Mouse (Mus musculus): Measurements from ENCODE around the gene Jhy. TPM values are rescaled to one million over a fixed set of nuclear protein-coding genes. Genes with fewer than 3 reads are reported as not detected.

Gene Jhy
- polyA plus RNA-seq, 1 experiment from 2014 or later: 0.62 TPM

DNA sequence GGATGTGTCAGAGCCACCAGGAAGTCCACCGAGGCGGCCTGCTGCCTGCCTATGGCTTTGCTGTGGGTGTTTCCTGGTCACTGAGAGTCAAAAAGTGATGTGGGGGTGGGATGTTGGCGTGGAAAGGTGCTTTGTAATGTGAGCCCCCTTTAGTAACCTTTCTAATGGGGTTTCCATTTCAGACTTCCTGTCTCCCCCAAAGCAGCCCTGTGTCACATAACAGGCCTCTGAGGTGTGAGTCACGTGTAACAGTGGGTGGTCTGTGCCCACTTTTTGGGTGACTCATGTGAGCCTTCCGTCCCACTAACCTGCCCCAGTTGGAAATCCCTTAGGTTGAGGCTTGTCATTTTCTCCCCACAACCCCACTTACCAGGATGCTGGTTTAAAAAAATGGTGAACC is 30.2 kb upstream of the Jhy start:
- Histone ChIP-seq H3K4me1 (ENCODE audit: insufficient read depth, low read depth, low read length) (no peaks in the 10 kb centered on the region), H3K27ac (ENCODE audit: low read length) (no peak overlapping the region), H3K9ac (replicated peaks; ENCODE audit: low read depth) (no peak overlapping the region), H3K27me3 (replicated peaks; ENCODE audit: insufficient read depth, low read length) (no peaks in the 10 kb centered on the region), H3K9me3 (ENCODE audit: low read length) (no peaks in the 10 kb centered on the region), H3K36me3 (ENCODE audit: insufficient read depth, low read length) (no peaks in the 10 kb centered on the region), H3K4me3 (ENCODE audit: low read depth, low read length) (no peak overlapping the region), H3K4me2 (replicated peaks; ENCODE audit: low read depth, low read length) (no peak overlapping the region)
- 60% methylated on average over 5 of the region's 5 CpGs for WGBS
- ATAC-seq (no peak), DNase-seq (ENCODE audit: low spot score) (no peak)
- TF ChIP-seq CTCF (IDR thresholded peaks at IDR 0.05): no peak
- TF ChIP-seq EP300 (IDR thresholded peaks at IDR 0.05): no peak

DNA sequence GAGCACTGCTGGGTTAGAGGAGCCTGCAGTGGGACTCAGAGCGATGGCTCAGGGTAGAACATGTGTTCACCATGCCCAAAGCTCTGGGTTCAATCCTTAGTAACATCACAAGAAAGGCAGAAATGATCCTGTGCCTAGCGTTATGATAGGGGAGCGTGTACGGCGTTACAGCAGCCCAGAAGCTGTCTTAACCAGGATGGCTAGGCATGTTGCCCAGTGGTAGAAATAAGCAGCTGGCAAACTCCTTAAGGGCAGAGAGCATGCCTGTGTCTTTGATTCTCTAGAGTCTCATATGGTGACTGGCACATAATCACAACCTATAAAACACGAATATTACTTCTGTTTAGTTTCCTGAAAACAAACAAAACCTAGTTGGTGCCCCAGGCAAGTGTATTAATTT is 27.6 kb upstream of the Jhy start:
- H3K27ac ChIP-seq (ENCODE audit: low read length): no peak overlapping the region
- H3K4me2 ChIP-seq (replicated peaks; ENCODE audit: low read depth, low read length): no peak overlapping the region
- no peaks in the 10 kb centered on the region for H3K27me3 ChIP-seq (replicated peaks; ENCODE audit: insufficient read depth, low read length)
- TF ChIP-seq CTCF (IDR thresholded peaks at IDR 0.05) (no peak), EP300 (IDR thresholded peaks at IDR 0.05) (no peak)
- H3K9me3 ChIP-seq (ENCODE audit: low read length): no peaks in the 10 kb centered on the region
- no peaks in the 10 kb centered on the region for H3K36me3 ChIP-seq (ENCODE audit: insufficient read depth, low read length)
- 79% methylated on average over 6 of the region's 6 CpGs for WGBS
- H3K4me3 ChIP-seq (ENCODE audit: low read depth, low read length): no peak overlapping the region
- H3K9ac ChIP-seq (replicated peaks; ENCODE audit: low read depth): no peak overlapping the region
- DNase-seq (ENCODE audit: low spot score) (no peak), ATAC-seq (no peak)
- H3K4me1 ChIP-seq (ENCODE audit: insufficient read depth, low read depth, low read length): no peaks in the 10 kb centered on the region

DNA sequence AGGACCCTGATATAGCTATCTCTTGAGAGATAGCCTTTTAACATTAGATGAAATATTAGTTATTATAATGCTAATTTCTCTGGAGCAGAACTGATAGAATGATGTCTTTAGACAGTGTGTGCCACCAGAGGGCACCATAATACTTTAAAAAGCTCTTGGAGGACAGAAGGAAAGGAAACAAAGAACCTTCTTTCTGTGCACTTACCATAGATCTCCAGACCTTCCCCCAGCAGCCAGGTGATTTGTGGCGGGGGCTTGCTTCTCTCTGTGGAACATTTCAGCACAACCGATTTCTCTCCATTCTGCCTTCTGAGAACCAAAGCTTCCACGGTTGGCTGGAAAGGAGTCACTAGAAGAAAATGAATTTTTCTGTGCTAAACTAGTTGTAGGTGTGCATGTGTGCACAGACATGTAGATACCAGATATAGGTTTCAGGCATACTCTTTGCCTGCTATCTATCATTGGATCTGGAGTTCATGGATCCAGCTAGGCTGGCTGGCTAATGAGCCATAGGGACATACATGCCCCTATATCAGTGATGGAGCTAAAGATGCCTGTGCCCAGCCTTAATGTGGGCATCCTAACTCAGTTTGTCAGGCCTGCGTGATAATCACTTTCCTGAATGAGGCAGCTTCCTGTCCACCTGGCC is 26.1 kb upstream of the Jhy start:
- H3K27me3 ChIP-seq (replicated peaks; ENCODE audit: insufficient read depth, low read length): no peaks in the 10 kb centered on the region
- WGBS: 36% methylated on average over 4 of the region's 4 CpGs
- H3K36me3 ChIP-seq (ENCODE audit: insufficient read depth, low read length): no peaks in the 10 kb centered on the region
- no peak for ATAC-seq
- H3K9ac ChIP-seq (replicated peaks; ENCODE audit: low read depth): no peak overlapping the region
- DNase-seq (ENCODE audit: low spot score): peak; percentile 66
- TF ChIP-seq EP300 (IDR thresholded peaks at IDR 0.05) (no peak), CTCF (IDR thresholded peaks at IDR 0.05) (peak; percentile 68)
- no peak overlapping the region for H3K4me2 ChIP-seq (replicated peaks; ENCODE audit: low read depth, low read length)
- no peaks in the 10 kb centered on the region for H3K9me3 ChIP-seq (ENCODE audit: low read length)
- H3K4me3 ChIP-seq (ENCODE audit: low read depth, low read length): no peak overlapping the region
- H3K27ac ChIP-seq (ENCODE audit: low read length): no peak overlapping the region
- H3K4me1 ChIP-seq (ENCODE audit: insufficient read depth, low read depth, low read length): no peaks in the 10 kb centered on the region

DNA sequence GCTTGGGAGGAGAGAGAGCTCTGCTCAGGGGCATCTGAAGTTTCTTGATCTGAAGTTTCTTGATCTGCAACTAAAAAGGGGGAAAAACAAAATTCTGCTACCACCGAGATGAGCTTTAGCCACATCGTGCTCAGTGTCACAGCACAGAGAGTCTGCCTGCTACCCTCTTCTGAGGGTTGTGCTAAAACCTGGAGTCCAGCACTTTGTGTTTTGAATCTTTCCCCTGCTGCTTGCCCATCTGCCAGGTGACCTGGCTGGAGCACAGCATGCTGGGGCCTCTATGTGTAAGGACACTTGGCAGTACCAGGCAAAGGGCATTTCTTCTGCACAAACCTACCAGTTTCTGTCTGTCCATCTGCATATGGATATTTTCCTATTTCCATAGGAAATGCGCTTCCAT is 20.4 kb upstream of the Jhy start:
- no peak for ATAC-seq
- TF ChIP-seq EP300 (IDR thresholded peaks at IDR 0.05): no peak
- TF ChIP-seq CTCF (IDR thresholded peaks at IDR 0.05): no peak
- H3K36me3 ChIP-seq (ENCODE audit: insufficient read depth, low read length): no peaks in the 10 kb centered on the region
- no peak overlapping the region for H3K4me2 ChIP-seq (replicated peaks; ENCODE audit: low read depth, low read length)
- no peak for DNase-seq (ENCODE audit: low spot score)
- H3K4me3 ChIP-seq (ENCODE audit: low read depth, low read length): no peak overlapping the region
- no peaks in the 10 kb centered on the region for H3K9me3 ChIP-seq (ENCODE audit: low read length)
- no peaks in the 10 kb centered on the region for H3K4me1 ChIP-seq (ENCODE audit: insufficient read depth, low read depth, low read length)
- no peak overlapping the region for H3K27ac ChIP-seq (ENCODE audit: low read length)
- no peak overlapping the region for H3K9ac ChIP-seq (replicated peaks; ENCODE audit: low read depth)
- no peaks in the 10 kb centered on the region for H3K27me3 ChIP-seq (replicated peaks; ENCODE audit: insufficient read depth, low read length)
- 67% methylated on average over 3 of the region's 3 CpGs for WGBS

DNA sequence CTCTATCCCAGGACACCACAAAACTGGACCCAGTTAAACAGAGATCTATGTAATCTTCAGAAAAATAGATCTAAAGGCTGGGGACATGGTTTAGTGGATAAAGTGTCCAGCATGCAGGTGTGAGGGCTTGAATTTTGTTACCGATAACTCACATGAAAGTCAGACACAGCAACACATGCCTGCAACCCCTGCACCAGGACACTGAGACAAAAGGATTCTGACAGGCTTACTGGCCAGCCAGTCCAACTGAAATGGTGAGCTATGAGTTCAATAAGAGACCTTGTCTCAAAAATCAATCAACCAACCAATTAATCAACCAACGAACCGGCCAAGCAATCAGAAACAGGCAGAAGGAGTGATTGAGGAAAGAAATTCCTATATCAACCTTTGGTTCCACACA is 19.8 kb upstream of the Jhy start:
- H3K4me3 ChIP-seq (ENCODE audit: low read depth, low read length): no peak overlapping the region
- no peaks in the 10 kb centered on the region for H3K27me3 ChIP-seq (replicated peaks; ENCODE audit: insufficient read depth, low read length)
- no peak overlapping the region for H3K9ac ChIP-seq (replicated peaks; ENCODE audit: low read depth)
- no peaks in the 10 kb centered on the region for H3K4me1 ChIP-seq (ENCODE audit: insufficient read depth, low read depth, low read length)
- DNase-seq (ENCODE audit: low spot score): no peak
- ATAC-seq: no peak
- H3K9me3 ChIP-seq (ENCODE audit: low read length): no peaks in the 10 kb centered on the region
- no peak overlapping the region for H3K27ac ChIP-seq (ENCODE audit: low read length)
- no peak overlapping the region for H3K4me2 ChIP-seq (replicated peaks; ENCODE audit: low read depth, low read length)
- TF ChIP-seq EP300 (IDR thresholded peaks at IDR 0.05): no peak
- no peak for TF ChIP-seq CTCF (IDR thresholded peaks at IDR 0.05)
- 86% methylated on average over 3 of the region's 3 CpGs for WGBS
- H3K36me3 ChIP-seq (ENCODE audit: insufficient read depth, low read length): no peaks in the 10 kb centered on the region

DNA sequence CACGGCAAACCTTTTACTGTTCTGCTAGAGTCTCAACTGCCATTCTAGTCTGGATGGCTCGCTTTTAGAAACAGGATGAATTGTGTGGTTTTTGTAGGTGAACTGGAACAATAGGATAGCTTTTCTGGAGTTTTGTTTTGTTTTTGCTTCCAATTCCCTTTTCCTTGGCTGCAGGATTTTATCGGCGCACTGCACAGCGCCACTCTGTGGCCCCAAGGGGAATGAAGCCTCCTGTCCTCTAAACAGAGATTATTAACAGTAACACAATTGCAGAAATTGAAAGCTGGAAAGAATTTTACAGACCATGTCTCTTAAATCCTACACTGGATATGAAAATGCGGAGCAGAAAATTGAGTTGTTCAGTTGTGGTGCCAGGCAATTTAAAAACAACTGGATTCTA is 18.6 kb upstream of the Jhy start:
- Histone ChIP-seq H3K27ac (ENCODE audit: low read length) (no peak overlapping the region), H3K4me3 (ENCODE audit: low read depth, low read length) (no peak overlapping the region), H3K9me3 (ENCODE audit: low read length) (no peaks in the 10 kb centered on the region), H3K4me1 (ENCODE audit: insufficient read depth, low read depth, low read length) (no peaks in the 10 kb centered on the region), H3K9ac (replicated peaks; ENCODE audit: low read depth) (no peak overlapping the region), H3K27me3 (replicated peaks; ENCODE audit: insufficient read depth, low read length) (no peaks in the 10 kb centered on the region), H3K4me2 (replicated peaks; ENCODE audit: low read depth, low read length) (no peak overlapping the region), H3K36me3 (ENCODE audit: insufficient read depth, low read length) (no peaks in the 10 kb centered on the region)
- no peak for ATAC-seq
- peak; percentile 11 for DNase-seq (ENCODE audit: low spot score)
- 39% methylated on average over 6 of the region's 6 CpGs for WGBS
- TF ChIP-seq EP300 (IDR thresholded peaks at IDR 0.05) (no peak), CTCF (IDR thresholded peaks at IDR 0.05) (peak; percentile 70)

All from lung, postnatal 0 days (tissue).